Mouse (Mus musculus) thymus, postnatal 25 days (tissue): ENCODE measurements at regions not wholly inside any gene's neighbourhood (a gene's known extent, or its start where the extent isn't known, plus 50 kb on each side); places are given as distances from the start of the nearest gene placed in this dataset.

ENCODE experiments used
- DNase-seq: peaks from one replicate; pipeline ENCODE4 v3.0.0; 2022

GRCm38 (mm10) chr1:157013669-157014048 lies 74.2 kb upstream of the Ralgps2 start:
- no peak for DNase-seq

GRCm38 (mm10) chr1:157012950-157013668 lies 73.7 kb upstream of the Ralgps2 start:
- no peak for DNase-seq

GRCm38 (mm10) chr1:157011226-157011625 lies 71.8 kb upstream of the Ralgps2 start:
- DNase-seq: no peak

- DNase-seq: no peak
Measured at GRCm38 (mm10) chr1:157009427-157009826, 70.0 kb upstream of the Ralgps2 start.

GRCm38 (mm10) chr1:157007891-157008730 lies 68.7 kb upstream of the Ralgps2 start:
- DNase-seq: no peak

GRCm38 (mm10) chr1:157004312-157005074 lies 65.1 kb upstream of the Ralgps2 start:
- no peak for DNase-seq

GRCm38 (mm10) chr1:157003034-157003433 lies 63.6 kb upstream of the Ralgps2 start:
- DNase-seq: no peak

GRCm38 (mm10) chr1:157002258-157002657 lies 62.8 kb upstream of the Ralgps2 start:
- DNase-seq: no peak

- DNase-seq: no peak
Measured at GRCm38 (mm10) chr1:157001008-157001660, 61.7 kb upstream of the Ralgps2 start.

- DNase-seq: no peak
Measured at GRCm38 (mm10) chr1:156999947-157000346, 60.5 kb upstream of the Ralgps2 start.

- no peak for DNase-seq
Measured at GRCm38 (mm10) chr1:156999272-156999671, 59.8 kb upstream of the Ralgps2 start.

- DNase-seq: no peak
Measured at GRCm38 (mm10) chr1:156997476-156998305, 58.3 kb upstream of the Ralgps2 start.

- no peak for DNase-seq
Measured at GRCm38 (mm10) chr1:156997033-156997432, 57.6 kb upstream of the Ralgps2 start.

- DNase-seq: no peak
Measured at GRCm38 (mm10) chr1:156996084-156996880, 56.9 kb upstream of the Ralgps2 start.

GRCm38 (mm10) chr1:156995180-156995951 lies 55.9 kb upstream of the Ralgps2 start:
- no peak for DNase-seq

- no peak for DNase-seq
Measured at GRCm38 (mm10) chr1:156994644-156995016, 55.2 kb upstream of the Ralgps2 start.

- no peak for DNase-seq
Measured at GRCm38 (mm10) chr1:156994005-156994643, 54.7 kb upstream of the Ralgps2 start.

- no peak for DNase-seq
Measured at GRCm38 (mm10) chr1:156993105-156993504, 53.7 kb upstream of the Ralgps2 start.

- DNase-seq: no peak
Measured at GRCm38 (mm10) chr1:156992536-156992935, 53.1 kb upstream of the Ralgps2 start.
